Mouse (Mus musculus): ENCODE data around the gene Itgb8. TPM values are rescaled to one million over a fixed set of nuclear protein-coding genes. Genes with fewer than 3 reads are reported as not detected.

Itgb8 gene
- polyA plus RNA-seq, 1 experiment from 2014 or later = 17.1 TPM

Other genes with a start within 250 kb of the Itgb8 start
- 0.04 TPM in 1 of 2 replicates, not detected in the other for gene Macc1, start 75.5 kb upstream of the Itgb8 start, polyA plus RNA-seq (2015; fragmentation: Nextera tagmentation; extraction: Ambion mirVana)